Mouse (Mus musculus) heart, embryonic 11.5 days (tissue): Measurements from ENCODE around the gene Plppr1. TPM values are rescaled to one million over a fixed set of nuclear protein-coding genes. Genes with fewer than 3 reads are reported as not detected.

ENCODE experiments used
- ATAC-seq: fragments of 200-750 bp; cut with Nextera tagmentation; replicated peaks from 2 replicates; pipeline ENCODE4 v1.8.0; 2017; ENCODE audit warnings: moderate library complexity; ENCODE audit not compliant: insufficient number of reproducible peaks, low FRiP score, low TSS enrichment
- H3K27ac ChIP-seq: fragments of 300-500 bp; sonication (generic); 2 replicates; pipeline ENCODE4 v1.5.1; 2014; ENCODE audit warnings: mild to moderate bottlenecking, low read depth, low read length
- H3K27me3 ChIP-seq: fragments of 300-500 bp; sonication (generic); 2 replicates; pipeline ENCODE4 v1.6.1; 2014; ENCODE audit warnings: mild to moderate bottlenecking, low read length, mixed read lengths; ENCODE audit not compliant: control insufficient read depth, insufficient read depth
- H3K36me3 ChIP-seq: fragments of 300-500 bp; sonication (generic); 2 replicates; pipeline ENCODE4 v1.6.1; 2014; ENCODE audit warnings: mild to moderate bottlenecking, low read length, moderate library complexity, mixed read lengths; ENCODE audit not compliant: control insufficient read depth, insufficient read depth
- H3K4me1 ChIP-seq: fragments of 300-500 bp; sonication (generic); 2 replicates; pipeline ENCODE4 v1.6.1; 2014; ENCODE audit warnings: low read length; ENCODE audit not compliant: control insufficient read depth, insufficient read depth
- H3K4me2 ChIP-seq: fragments of 300-500 bp; sonication (generic); 2 replicates; pipeline ENCODE4 v1.6.1; 2014; ENCODE audit warnings: mild to moderate bottlenecking, moderate library complexity
- H3K4me3 ChIP-seq: fragments of 300-500 bp; sonication (generic); 2 replicates; pipeline ENCODE4 v1.5.1; 2014; ENCODE audit warnings: low read depth, low read length
- H3K9ac ChIP-seq: fragments of 300-500 bp; sonication (generic); 2 replicates; pipeline ENCODE4 v1.6.1; 2014; ENCODE audit warnings: mild to moderate bottlenecking, low read depth, low read length, moderate library complexity
- H3K9me3 ChIP-seq: fragments of 300-500 bp; sonication (generic); replicated peaks from 2 replicates; pipeline ENCODE4 v1.6.1; 2016; ENCODE audit warnings: low read length; ENCODE audit not compliant: control insufficient read depth
- WGBS: fragments of 180-500 bp; shearing (Covaris S2); extraction: QIAGEN DNeasy Blood & Tissue Kit; methylation state at CpG from one replicate; pipeline ENCODE4 v1.1.7; 2014; ENCODE audit not compliant: insufficient replicate concordance; 5-methylcytosine and 5-hydroxymethylcytosine counted together
- polyA plus RNA-seq: library from polyadenylated mRNA; unstranded; fragments of >200 nt; fragmentation: Nextera tagmentation; extraction: Ambion mirVana; gene quantifications from 2 replicates; pipeline ENCODE4 v1.2.1, GENCODE M21; 2014

Gene Plppr1
- polyA plus RNA-seq, result 1.8 and 1.9 TPM in 2 replicates

- peaks cover 11% of the 10 kb centered on the region for H3K27me3 ChIP-seq
- H3K27ac ChIP-seq, result no peak within 1 kb of the TSS; the same call in 1 of the 2 replicates
- H3K4me2 ChIP-seq, result peak within 1 kb of the TSS; percentile 97
- WGBS, result 0% methylated on average over 20 of the region's 21 CpGs
- peak within 1 kb of the TSS; percentile 69 for H3K4me3 ChIP-seq
- no peaks in the 10 kb centered on the region for H3K9me3 ChIP-seq
- H3K9ac ChIP-seq, result peak within 1 kb of the TSS; percentile 69
- peaks cover 11% of the 10 kb centered on the region; the same call in 1 of the 2 replicates for H3K4me1 ChIP-seq
- H3K36me3 ChIP-seq, result no peaks in the 10 kb centered on the region
- ATAC-seq, result peak; percentile 73; the same call in 1 of the 2 replicates
These were observed at the start of gene Plppr1 for GRCm38 (mm10) chr4:49059021-49059401. Plppr1 (plus strand) TSS chr4:49059273.

- no peak overlapping the region for H3K4me2 ChIP-seq
- no peaks in the 10 kb centered on the region for H3K9me3 ChIP-seq
- ATAC-seq, result no peak
- H3K9ac ChIP-seq, result no peak overlapping the region
- no peak overlapping the region for H3K27ac ChIP-seq
- H3K4me3 ChIP-seq, result no peak overlapping the region
- no peaks in the 10 kb centered on the region for H3K36me3 ChIP-seq
- H3K4me1 ChIP-seq, result no peaks in the 10 kb centered on the region
- H3K27me3 ChIP-seq, result no peaks in the 10 kb centered on the region
These were observed 42.4 kb upstream of the Plppr1 start for GRCm38 (mm10) chr4:49016701-49017100.

GRCm38 (mm10) chr4:49023221-49023620 lies 35.9 kb upstream of the Plppr1 start:
- ATAC-seq, result no peak

GRCm38 (mm10) chr4:49038311-49038710 lies 20.8 kb upstream of the Plppr1 start:
- no peak; the same call in 1 of the 2 replicates for ATAC-seq
- Histone ChIP-seq H3K9ac (no peak overlapping the region), H3K27me3 (no peaks in the 10 kb centered on the region), H3K4me2 (no peak overlapping the region), H3K27ac (no peak overlapping the region), H3K4me3 (no peak overlapping the region), H3K9me3 (no peaks in the 10 kb centered on the region), H3K4me1 (no peaks in the 10 kb centered on the region), H3K36me3 (no peaks in the 10 kb centered on the region)
- WGBS, result 49% methylated on average over 4 of the region's 4 CpGs

More at GRCm38 (mm10) chr4:49023221-49023620, 35.9 kb upstream of the Plppr1 start:
- WGBS, result 74% methylated on average over 1 of the region's 1 CpGs
- H3K4me1 ChIP-seq, result no peaks in the 10 kb centered on the region
- no peak overlapping the region for H3K9ac ChIP-seq
- H3K27ac ChIP-seq, result no peak overlapping the region
- H3K27me3 ChIP-seq, result no peaks in the 10 kb centered on the region
- no peaks in the 10 kb centered on the region for H3K9me3 ChIP-seq
- no peak overlapping the region for H3K4me3 ChIP-seq
- H3K4me2 ChIP-seq, result no peak overlapping the region
- no peaks in the 10 kb centered on the region for H3K36me3 ChIP-seq

- H3K36me3 ChIP-seq, result no peaks in the 10 kb centered on the region
- H3K9me3 ChIP-seq, result no peaks in the 10 kb centered on the region
- H3K4me2 ChIP-seq, result no peak overlapping the region
- WGBS, result 80% methylated on average over 3 of the region's 3 CpGs
- no peaks in the 10 kb centered on the region for H3K27me3 ChIP-seq
- H3K4me1 ChIP-seq, result no peaks in the 10 kb centered on the region
- no peak overlapping the region for H3K4me3 ChIP-seq
- H3K9ac ChIP-seq, result no peak overlapping the region
- no peak for ATAC-seq
- H3K27ac ChIP-seq, result no peak overlapping the region
These were observed 19.2 kb upstream of the Plppr1 start for GRCm38 (mm10) chr4:49039854-49040253.

GRCm38 (mm10) chr4:49041655-49042054 lies 17.4 kb upstream of the Plppr1 start:
- no peaks in the 10 kb centered on the region for H3K4me1 ChIP-seq
- ATAC-seq, result no peak
- no peaks in the 10 kb centered on the region for H3K27me3 ChIP-seq
- no peak overlapping the region for H3K4me3 ChIP-seq
- H3K4me2 ChIP-seq, result no peak overlapping the region
- 59% methylated on average over 1 of the region's 1 CpGs for WGBS
- H3K9me3 ChIP-seq, result no peaks in the 10 kb centered on the region
- H3K27ac ChIP-seq, result no peak overlapping the region
- H3K9ac ChIP-seq, result no peak overlapping the region
- H3K36me3 ChIP-seq, result no peaks in the 10 kb centered on the region

- Histone ChIP-seq H3K36me3 (no peaks in the 10 kb centered on the region), H3K27me3 (no peaks in the 10 kb centered on the region), H3K4me3 (no peak overlapping the region), H3K4me1 (no peaks in the 10 kb centered on the region), H3K9me3 (no peaks in the 10 kb centered on the region), H3K4me2 (no peak overlapping the region), H3K9ac (no peak overlapping the region), H3K27ac (no peak overlapping the region)
- WGBS, result 77% methylated on average over 1 of the region's 1 CpGs
- ATAC-seq, result no peak
These were observed 8.4 kb upstream of the Plppr1 start for GRCm38 (mm10) chr4:49050628-49051027.

GRCm38 (mm10) chr4:49057916-49058315 lies 1.2 kb upstream of the Plppr1 start:
- no peak overlapping the region for H3K4me3 ChIP-seq
- H3K4me1 ChIP-seq, result peaks cover 11% of the 10 kb centered on the region; the same call in 1 of the 2 replicates
- H3K27me3 ChIP-seq, result peaks cover 11% of the 10 kb centered on the region
- ATAC-seq, result no peak
- 40% methylated on average over 2 of the region's 2 CpGs for WGBS
- no peaks in the 10 kb centered on the region for H3K36me3 ChIP-seq
- no peaks in the 10 kb centered on the region for H3K9me3 ChIP-seq
- H3K9ac ChIP-seq, result no peak overlapping the region
- no peak overlapping the region for H3K4me2 ChIP-seq
- H3K27ac ChIP-seq, result no peak overlapping the region

- H3K27me3 ChIP-seq, result peaks cover 11% of the 10 kb centered on the region
- peak overlapping the region; percentile 69 for H3K4me3 ChIP-seq
- peak overlapping the region; percentile 97 for H3K4me2 ChIP-seq
- H3K9ac ChIP-seq, result peak overlapping the region; percentile 69
- H3K4me1 ChIP-seq, result peaks cover 11% of the 10 kb centered on the region; the same call in 1 of the 2 replicates
- no peaks in the 10 kb centered on the region for H3K36me3 ChIP-seq
- no peaks in the 10 kb centered on the region for H3K9me3 ChIP-seq
- WGBS, result 6% methylated on average over 7 of the region's 7 CpGs
- H3K27ac ChIP-seq, result no peak overlapping the region
- no peak for ATAC-seq
These were observed 516 bp upstream of the Plppr1 start for GRCm38 (mm10) chr4:49058557-49058956.
